Mouse (Mus musculus) liver, embryonic 13.5 days (tissue): ENCODE data around the gene Agtrap. TPM values are rescaled to one million over a fixed set of nuclear protein-coding genes. Genes with fewer than 3 reads are reported as not detected.

Experiments used
- ATAC-seq: fragments of 200-750 bp; cut with Nextera tagmentation; 2 replicates; pipeline ENCODE4 v1.8.0; 2017; ENCODE audit warnings: low read depth, mild to moderate bottlenecking, moderate number of reproducible peaks, moderate library complexity
- DNase-seq: peaks from one replicate; pipeline ENCODE4 v3.0.0; 2022
- H3K27ac ChIP-seq: fragments of 300-500 bp; sonication (generic); 2 replicates; pipeline ENCODE4 v1.5.1; 2015; ENCODE audit warnings: moderate library complexity, mild to moderate bottlenecking, inconsistent platforms
- H3K27me3 ChIP-seq: fragments of 300-500 bp; sonication (generic); 2 replicates; pipeline ENCODE4 v1.6.1; 2015; ENCODE audit warnings: mild to moderate bottlenecking, inconsistent platforms
- H3K36me3 ChIP-seq: fragments of 300-500 bp; sonication (generic); 2 replicates; pipeline ENCODE4 v1.6.1; 2015; ENCODE audit warnings: mild to moderate bottlenecking, inconsistent platforms
- H3K4me1 ChIP-seq: fragments of 300-500 bp; sonication (generic); replicated peaks from 2 replicates; pipeline ENCODE4 v1.6.1; 2015; ENCODE audit warnings: inconsistent platforms
- H3K4me2 ChIP-seq: fragments of 300-500 bp; sonication (generic); 2 replicates; pipeline ENCODE4 v1.6.1; 2015; ENCODE audit warnings: inconsistent platforms, mild to moderate bottlenecking, moderate library complexity
- H3K4me3 ChIP-seq: fragments of 300-500 bp; sonication (generic); replicated peaks from 2 replicates; pipeline ENCODE4 v1.5.1; 2015; ENCODE audit warnings: mild to moderate bottlenecking, inconsistent platforms
- H3K9ac ChIP-seq: fragments of 300-500 bp; sonication (generic); 2 replicates; pipeline ENCODE4 v1.6.1; 2015; ENCODE audit warnings: mild to moderate bottlenecking, inconsistent platforms
- H3K9me3 ChIP-seq: fragments of 300-500 bp; sonication (generic); replicated peaks from 2 replicates; pipeline ENCODE4 v1.6.1; 2016; ENCODE audit warnings: inconsistent platforms
- WGBS: fragments of 180-500 bp; shearing (Covaris S2); methylation state at CpG from one replicate; pipeline ENCODE4 v1.1.7; 2015; ENCODE audit not compliant: insufficient replicate concordance; 5-methylcytosine and 5-hydroxymethylcytosine counted together
- polyA plus RNA-seq: library from polyadenylated mRNA; unstranded; fragments of >200 nt; fragmentation: Nextera tagmentation; extraction: Ambion mirVana; gene quantifications from 2 replicates; pipeline ENCODE4 v1.2.1, GENCODE M21; 2015

Agtrap gene
- polyA plus RNA-seq, 1 experiment from 2014 or later, result 11.2 TPM

- H3K4me1 ChIP-seq, result peaks cover 6% of the 10 kb centered on the region
- H3K4me2 ChIP-seq, result no peak overlapping the region
- ATAC-seq (no peak), DNase-seq (no peak)
- WGBS, result 88% methylated on average over 7 of the region's 7 CpGs
- peaks cover 31% of the 10 kb centered on the region for H3K36me3 ChIP-seq
- H3K9me3 ChIP-seq, result no peaks in the 10 kb centered on the region
- H3K27me3 ChIP-seq, result no peaks in the 10 kb centered on the region
- no peak overlapping the region for H3K9ac ChIP-seq
- H3K27ac ChIP-seq, result no peak overlapping the region
- H3K4me3 ChIP-seq, result no peak overlapping the region
Measured at GRCm38 (mm10) chr4:148029297-148029696, 58.5 kb downstream of the Agtrap start.

Other genes starting within 250 kb of the Agtrap start
- gene Zfp933, start 239.7 kb downstream of the Agtrap start, polyA plus RNA-seq, result 1.3 and 1.5 TPM in 2 replicates
- gene Miip, start 219.2 kb downstream of the Agtrap start, polyA plus RNA-seq, result 25.7 and 29.1 TPM in 2 replicates
- 2.5 and 3.5 TPM in 2 replicates for gene Fv1, start 219.1 kb downstream of the Agtrap start, polyA plus RNA-seq
- 17.7 and 21.0 TPM in 2 replicates for gene Mfn2, start 183.3 kb downstream of the Agtrap start, polyA plus RNA-seq
- 24.9 and 28.3 TPM in 2 replicates for gene Plod1, start 151.3 kb downstream of the Agtrap start, polyA plus RNA-seq
- 6.8 and 7.1 TPM in 2 replicates for gene 2510039O18Rik, start 147.1 kb downstream of the Agtrap start, polyA plus RNA-seq
- gene Nppb, start 102.2 kb downstream of the Agtrap start, polyA plus RNA-seq, result 0.38 TPM in 1 of 2 replicates, not detected in the other
- gene Nppa, start 87.3 kb downstream of the Agtrap start, polyA plus RNA-seq, result 0.48 and 5.6 TPM in 2 replicates
- gene Clcn6, start 49.2 kb downstream of the Agtrap start, polyA plus RNA-seq, result 1.5 and 1.7 TPM in 2 replicates
- 8.9 and 10.7 TPM in 2 replicates for gene Mthfr, start 49.0 kb downstream of the Agtrap start, polyA plus RNA-seq
- gene Mad2l2, start 42.4 kb upstream of the Agtrap start, polyA plus RNA-seq, result 19.4 and 21.0 TPM in 2 replicates
- gene Draxin, start 42.7 kb upstream of the Agtrap start, polyA plus RNA-seq, result 0.09 and 0.13 TPM in 2 replicates
- 16.5 and 16.9 TPM in 2 replicates for gene Fbxo6, start 64.1 kb upstream of the Agtrap start, polyA plus RNA-seq
- 0.93 and 1.0 TPM in 2 replicates for gene Fbxo44, start 72.5 kb upstream of the Agtrap start, polyA plus RNA-seq
- gene Fbxo2, start 72.6 kb upstream of the Agtrap start, polyA plus RNA-seq, result 0.22 and 0.36 TPM in 2 replicates
- gene Disp3, start 199.9 kb upstream of the Agtrap start, polyA plus RNA-seq, result 0.03 TPM in 1 of 2 replicates, not detected in the other